Mouse (Mus musculus) c-Kit-positive CD71-negative TER-119-negative erythroid progenitor cells, embryonic 14.5 days (primary cell): ENCODE data around the gene 0610009B22Rik.

ENCODE experiments used
- DNase-seq: peaks from one replicate; pipeline ENCODE4 v3.0.0-alpha.2; 2013; ENCODE audit warnings: low read depth

0610009B22Rik gene

GRCm38 (mm10) chr11:51658705-51659104 lies 30.0 kb downstream of the 0610009B22Rik start:
- DNase-seq = no peak

GRCm38 (mm10) chr11:51658291-51658690 lies 30.4 kb downstream of the 0610009B22Rik start:
- DNase-seq = no peak

- no peak for DNase-seq
Observed at GRCm38 (mm10) chr11:51656798-51657521, 31.7 kb downstream of the 0610009B22Rik start.

- no peak for DNase-seq
Observed at GRCm38 (mm10) chr11:51654891-51655290, 33.8 kb downstream of the 0610009B22Rik start.

- DNase-seq = no peak
Observed at GRCm38 (mm10) chr11:51653736-51654135, 34.9 kb downstream of the 0610009B22Rik start.

- no peak for DNase-seq
Observed at GRCm38 (mm10) chr11:51652889-51653418, 35.7 kb downstream of the 0610009B22Rik start.

GRCm38 (mm10) chr11:51650691-51651515 lies 37.8 kb downstream of the 0610009B22Rik start, which contains the start of the genes N4bp3 and D930048N14Rik:
Gene N4bp3 (minus strand): TSS chr11:51650842.
Gene D930048N14Rik (plus strand): TSS chr11:51650954.
- DNase-seq = peak; percentile 56

GRCm38 (mm10) chr11:51650261-51650660 lies 38.4 kb downstream of the 0610009B22Rik start:
- DNase-seq = no peak

GRCm38 (mm10) chr11:51649889-51650199 lies 38.8 kb downstream of the 0610009B22Rik start:
- no peak for DNase-seq

- DNase-seq = no peak
Observed at GRCm38 (mm10) chr11:51649111-51649888, 39.4 kb downstream of the 0610009B22Rik start.

- no peak for DNase-seq
Observed at GRCm38 (mm10) chr11:51648566-51648965, 40.1 kb downstream of the 0610009B22Rik start.

GRCm38 (mm10) chr11:51646751-51647667 lies 41.7 kb downstream of the 0610009B22Rik start:
- no peak for DNase-seq

GRCm38 (mm10) chr11:51646245-51646644 lies 42.4 kb downstream of the 0610009B22Rik start:
- no peak for DNase-seq

GRCm38 (mm10) chr11:51645293-51645692 lies 43.4 kb downstream of the 0610009B22Rik start:
- DNase-seq = no peak

GRCm38 (mm10) chr11:51644217-51644616 lies 44.5 kb downstream of the 0610009B22Rik start:
- peak; percentile 66 for DNase-seq

GRCm38 (mm10) chr11:51643761-51644160 lies 44.9 kb downstream of the 0610009B22Rik start:
- DNase-seq = no peak

GRCm38 (mm10) chr11:51643202-51643601 lies 45.5 kb downstream of the 0610009B22Rik start:
- no peak for DNase-seq

- no peak for DNase-seq
Observed at GRCm38 (mm10) chr11:51640748-51641147, 47.9 kb downstream of the 0610009B22Rik start.

- DNase-seq = no peak
Observed at GRCm38 (mm10) chr11:51638497-51638896, 50.2 kb downstream of the 0610009B22Rik start.

GRCm38 (mm10) chr11:51637971-51638414 lies 50.7 kb downstream of the 0610009B22Rik start:
- DNase-seq = peak; percentile 66

- peak; percentile 74 for DNase-seq
Observed at GRCm38 (mm10) chr11:51636323-51636684, 52.4 kb downstream of the 0610009B22Rik start.
